Mouse (Mus musculus) heart, adult 2 months (tissue): ENCODE measurements around the gene Tent5b. TPM values are rescaled to one million over a fixed set of nuclear protein-coding genes. Genes with fewer than 3 reads are reported as not detected.

Experiments
- DNase-seq, 2 experiments: peaks; one replicate each; pipeline ENCODE4 v3.0.0; 2021
- H3K27ac ChIP-seq: fragments of 200-600 bp; 2 replicates; pipeline ENCODE4 v1.8.1; 2022
- H3K27me3 ChIP-seq: fragments of 200-500 bp; 2 replicates; pipeline ENCODE4 v1.6.1; 2012; ENCODE audit warnings: mild to moderate bottlenecking, low read length, inconsistent platforms, mixed read lengths; ENCODE audit not compliant: control insufficient read depth, insufficient read depth
- H3K36me3 ChIP-seq: fragments of 200-500 bp; 2 replicates; pipeline ENCODE4 v1.6.1; 2012; ENCODE audit warnings: low read length, inconsistent platforms; ENCODE audit not compliant: control insufficient read depth, insufficient read depth
- H3K4me1 ChIP-seq: fragments of 200-500 bp; 2 replicates; pipeline ENCODE4 v1.6.1; 2011; ENCODE audit warnings: low read length; ENCODE audit not compliant: control insufficient read depth, insufficient read depth
- H3K4me3 ChIP-seq: fragments of 200-600 bp; 2 replicates; pipeline ENCODE4 v1.8.1; 2022
- H3K79me2 ChIP-seq: fragments of 200-500 bp; replicated peaks from 2 replicates; pipeline ENCODE4 v1.6.1; 2012; ENCODE audit warnings: mild to moderate bottlenecking, inconsistent platforms, low read length, moderate library complexity, mixed read lengths; ENCODE audit not compliant: control insufficient read depth, insufficient read depth
- H3K9ac ChIP-seq: fragments of 200-500 bp; 2 replicates; pipeline ENCODE4 v1.6.1; 2012; ENCODE audit warnings: low read depth, mild to moderate bottlenecking, control low read depth, inconsistent platforms, low read length, mixed read lengths
- CTCF ChIP-seq: fragments of 200-600 bp; IDR thresholded peaks from 2 replicates; pipeline ENCODE4 v1.8.1; 2022; ENCODE audit warnings: antibody characterized with exemption, mild to moderate bottlenecking, moderate library complexity
- EP300 ChIP-seq: fragments of 200-500 bp; IDR thresholded peaks from 2 replicates; pipeline ENCODE4 v1.6.1; 2011; ENCODE audit warnings: low read depth, low read length, control low read depth; ENCODE audit not compliant: insufficient read depth
- POLR2A ChIP-seq: fragments of 200-500 bp; IDR thresholded peaks from 2 replicates; pipeline ENCODE4 v1.6.1; 2011; ENCODE audit warnings: mild to moderate bottlenecking, low read depth, low read length, control low read depth; ENCODE audit not compliant: insufficient read depth
- WGBS: fragments of 180-500 bp; shearing (Covaris S2); methylation state at CpG from one replicate; pipeline ENCODE4 v1.1.7; 2018; 5-methylcytosine and 5-hydroxymethylcytosine counted together
- intact Hi-C: fragments of 180-260 bp; cut with DNase I; formaldehyde crosslinking; loops from one replicate; pipeline ENCODE4 v1.15.1; 2025
- polyA plus RNA-seq: library from polyadenylated mRNA; depleted of rRNA; stranded (reverse); fragments of >200 nt; gene quantifications from 2 replicates; pipeline ENCODE4 v1.2.3, GENCODE M21; 2012
- total RNA-seq, 2 experiments: library from RNA; stranded (reverse); gene quantifications; 2 replicates each; pipeline ENCODE4 v1.2.3; 2021

Gene Tent5b
- total and polyA plus RNA-seq, 3 experiments = 1.9 to 2.3 (median 2.0) TPM

- DNase-seq = no peak
- Histone ChIP-seq H3K27ac (no peak overlapping the region), H3K9ac (no peak overlapping the region), H3K79me2 (no peaks in the 10 kb centered on the region), H3K27me3 (no peaks in the 10 kb centered on the region), H3K4me3 (no peak overlapping the region), H3K4me1 (peaks cover 9% of the 10 kb centered on the region), H3K36me3 (peaks cover 2% of the 10 kb centered on the region; the same call in 1 of the 2 replicates)
- TF ChIP-seq POLR2A (no peak), EP300 (no peak), CTCF (no peak)
- 62% methylated on average over 5 of the region's 5 CpGs for WGBS
- intact Hi-C loops = no loop called here
These were observed 19.1 kb upstream of the Tent5b start for GRCm38 (mm10) chr4:133460796-133461325.

- Histone ChIP-seq H3K4me3 (no peak overlapping the region), H3K4me1 (peaks cover 9% of the 10 kb centered on the region), H3K27ac (no peak overlapping the region), H3K27me3 (no peaks in the 10 kb centered on the region), H3K9ac (no peak overlapping the region), H3K36me3 (peaks cover 2% of the 10 kb centered on the region; the same call in 1 of the 2 replicates), H3K79me2 (no peaks in the 10 kb centered on the region)
- intact Hi-C loops = no loop called here
- no peak for DNase-seq
- TF ChIP-seq POLR2A (no peak), EP300 (no peak), CTCF (no peak)
- 76% methylated on average over 4 of the region's 4 CpGs for WGBS
These were observed 18.6 kb upstream of the Tent5b start for GRCm38 (mm10) chr4:133461362-133461761.

- no peak for TF ChIP-seq CTCF
- peak; percentile 51; the same call in 1 of the 2 replicates for TF ChIP-seq POLR2A
- H3K27ac ChIP-seq = peak overlapping the region; percentile 79
- no peaks in the 10 kb centered on the region for H3K27me3 ChIP-seq
- no peaks in the 10 kb centered on the region for H3K79me2 ChIP-seq
- no peak overlapping the region for H3K9ac ChIP-seq
- peaks cover 9% of the 10 kb centered on the region for H3K4me1 ChIP-seq
- peaks cover 2% of the 10 kb centered on the region; the same call in 1 of the 2 replicates for H3K36me3 ChIP-seq
- no peak overlapping the region for H3K4me3 ChIP-seq
- 11% methylated on average over 6 of the region's 6 CpGs for WGBS
- DNase-seq = peak; percentile 51 to 60
- intact Hi-C loops = no loop called here
These were observed 16.7 kb upstream of the Tent5b start for GRCm38 (mm10) chr4:133463184-133463583.

GRCm38 (mm10) chr4:133468080-133468479, 11.9 kb upstream of the Tent5b start:
- intact Hi-C loops = no loop called here
- Histone ChIP-seq H3K4me1 (peaks cover 4% of the 10 kb centered on the region), H3K27ac (peak overlapping the region; percentile 68), H3K4me3 (peak overlapping the region; percentile 61), H3K36me3 (no peaks in the 10 kb centered on the region), H3K79me2 (no peaks in the 10 kb centered on the region), H3K9ac (peak overlapping the region; percentile 61), H3K27me3 (no peaks in the 10 kb centered on the region)
- under 1% methylated on average over 27 of the region's 27 CpGs for WGBS
- TF ChIP-seq EP300 (0 out of 2 replicates have a peak, but pooled peaks have one; percentile 6), CTCF (no peak), POLR2A (peak; percentile 60)
- peak; percentile 90 for DNase-seq

- TF ChIP-seq POLR2A (no peak), CTCF (no peak), EP300 (no peak)
- WGBS = 40% methylated on average over 12 of the region's 12 CpGs
- DNase-seq = peak in 1 of 2 experiments; percentile 37
- intact Hi-C loops = no loop called here
- H3K4me3 ChIP-seq = no peak overlapping the region
- H3K9ac ChIP-seq = no peak overlapping the region
- no peak overlapping the region for H3K27ac ChIP-seq
- H3K27me3 ChIP-seq = no peaks in the 10 kb centered on the region
- H3K36me3 ChIP-seq = no peaks in the 10 kb centered on the region
- H3K4me1 ChIP-seq = no peaks in the 10 kb centered on the region
- no peaks in the 10 kb centered on the region for H3K79me2 ChIP-seq
These were observed 10.8 kb upstream of the Tent5b start for GRCm38 (mm10) chr4:133469122-133469521.

- no peaks in the 10 kb centered on the region for H3K36me3 ChIP-seq
- H3K27ac ChIP-seq = no peak overlapping the region
- no peaks in the 10 kb centered on the region for H3K79me2 ChIP-seq
- no peaks in the 10 kb centered on the region for H3K4me1 ChIP-seq
- WGBS = 84% methylated on average over 7 of the region's 7 CpGs
- H3K9ac ChIP-seq = no peak overlapping the region
- no peaks in the 10 kb centered on the region for H3K27me3 ChIP-seq
- no peak overlapping the region for H3K4me3 ChIP-seq
- DNase-seq = no peak
- TF ChIP-seq EP300 (no peak), POLR2A (no peak), CTCF (0 out of 2 replicates have a peak, but pooled peaks have one; percentile 12)
- intact Hi-C loops = no loop called here
These were observed 8.7 kb upstream of the Tent5b start for GRCm38 (mm10) chr4:133471135-133471821.
